Mouse (Mus musculus): ENCODE measurements around the gene Abhd6.

Abhd6 gene

DNA sequence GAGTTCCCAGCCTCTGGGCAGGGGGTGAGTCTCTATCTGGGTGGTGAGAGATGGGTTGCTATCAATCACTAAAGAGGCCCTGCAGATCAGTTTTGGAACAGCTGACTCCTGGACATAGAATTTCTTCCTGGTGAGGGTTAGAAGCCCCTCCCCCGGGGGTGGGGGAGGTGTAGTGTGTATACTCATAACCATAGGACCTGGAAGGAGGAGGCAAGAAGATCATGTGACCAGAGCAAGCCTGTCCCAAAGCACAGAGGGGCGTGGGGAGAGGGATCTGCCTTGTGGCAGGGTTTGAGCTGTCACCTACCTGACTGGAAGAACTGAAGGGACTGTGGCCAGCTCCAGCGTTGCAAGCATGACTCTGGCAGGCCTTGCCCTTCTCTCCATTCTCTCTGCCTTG lies 59.4 kb downstream of the Abhd6 start:
- no peak for DNase-seq (ENCODE audit: low spot score in 2 of 2)

DNA sequence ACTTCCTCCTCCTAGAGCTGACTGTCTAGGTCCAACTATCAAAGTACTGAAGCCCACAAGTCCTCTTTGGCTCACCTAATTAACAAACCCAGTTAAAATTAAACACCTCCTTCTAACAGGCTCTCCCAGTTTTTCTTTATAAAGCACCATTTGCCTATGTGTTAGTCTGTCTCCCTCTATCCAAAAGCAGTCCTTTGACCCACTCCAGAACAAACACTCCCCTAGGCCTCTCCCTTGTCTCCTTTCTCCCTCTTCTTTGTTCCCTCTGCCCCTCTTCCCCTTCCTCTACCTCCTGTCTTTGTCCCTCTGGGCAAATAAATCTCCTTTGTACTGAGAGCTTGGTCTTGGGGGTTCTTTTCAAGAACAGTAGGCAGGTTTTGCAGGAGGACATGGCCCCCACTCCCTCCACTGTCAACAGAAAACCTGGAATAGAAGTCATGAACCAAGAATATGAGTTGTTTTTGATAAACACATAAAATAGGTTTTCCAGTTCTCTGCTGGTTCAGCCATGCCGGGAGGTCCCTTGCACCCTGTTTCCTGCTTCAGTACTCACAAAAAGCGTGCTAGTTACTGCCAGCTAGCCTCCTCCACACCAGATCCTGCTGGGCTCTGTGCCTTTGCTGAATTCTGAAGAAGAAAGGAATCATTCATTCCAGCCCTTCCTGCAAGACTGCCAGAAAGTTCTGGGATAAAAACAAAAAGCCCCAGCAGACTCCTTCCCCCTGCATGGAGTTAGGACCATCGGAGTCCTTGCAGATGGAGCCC lies 60.0 kb downstream of the Abhd6 start:
- DNase-seq (ENCODE audit: low spot score in 2 of 2): no peak

DNA sequence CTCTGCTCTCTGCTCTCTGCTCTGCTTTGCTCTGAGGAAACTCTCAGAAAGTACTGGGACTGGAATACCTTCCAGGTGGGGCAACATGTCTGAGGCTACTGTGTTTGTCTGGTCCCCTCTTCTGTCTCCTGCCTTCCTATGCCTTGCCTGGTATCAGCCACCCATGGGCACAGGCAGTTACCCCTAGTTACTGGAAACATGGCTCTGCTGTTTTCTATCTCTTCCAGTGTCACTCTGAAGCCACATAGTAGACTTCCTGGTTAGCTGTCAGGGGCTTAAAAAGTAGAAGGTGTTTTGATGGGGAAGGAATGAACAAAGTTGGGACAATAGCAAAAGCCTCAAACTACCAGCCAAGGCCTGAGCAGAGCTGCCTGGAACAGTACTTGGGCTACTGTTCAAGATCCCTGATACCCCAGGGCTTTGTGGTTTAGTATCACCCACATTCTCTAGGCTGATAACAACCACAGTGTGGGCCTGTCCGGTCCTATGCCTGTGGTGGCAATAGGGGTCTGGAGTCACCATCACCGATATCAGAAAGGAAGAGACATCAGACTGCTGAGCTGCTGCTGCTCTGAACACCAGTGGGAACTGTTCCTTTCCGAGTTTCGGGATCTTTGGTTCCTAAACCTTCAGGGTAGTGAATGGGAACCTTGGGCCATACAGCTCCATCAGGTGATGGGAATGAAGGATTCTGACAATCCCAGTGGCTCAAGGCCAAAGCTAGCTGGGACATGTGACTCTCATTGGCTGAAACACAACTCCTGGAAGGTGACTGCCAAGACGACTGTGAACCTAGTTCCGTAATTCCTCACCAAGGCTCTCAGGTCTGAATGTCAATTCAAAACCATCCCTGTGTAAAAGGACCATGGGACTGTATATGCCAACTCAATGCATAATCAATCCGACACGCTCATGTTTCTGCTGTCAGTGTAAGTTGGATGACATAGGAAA lies 61.4 kb downstream of the Abhd6 start:
- DNase-seq (ENCODE audit: low spot score in 2 of 2): no peak

DNA sequence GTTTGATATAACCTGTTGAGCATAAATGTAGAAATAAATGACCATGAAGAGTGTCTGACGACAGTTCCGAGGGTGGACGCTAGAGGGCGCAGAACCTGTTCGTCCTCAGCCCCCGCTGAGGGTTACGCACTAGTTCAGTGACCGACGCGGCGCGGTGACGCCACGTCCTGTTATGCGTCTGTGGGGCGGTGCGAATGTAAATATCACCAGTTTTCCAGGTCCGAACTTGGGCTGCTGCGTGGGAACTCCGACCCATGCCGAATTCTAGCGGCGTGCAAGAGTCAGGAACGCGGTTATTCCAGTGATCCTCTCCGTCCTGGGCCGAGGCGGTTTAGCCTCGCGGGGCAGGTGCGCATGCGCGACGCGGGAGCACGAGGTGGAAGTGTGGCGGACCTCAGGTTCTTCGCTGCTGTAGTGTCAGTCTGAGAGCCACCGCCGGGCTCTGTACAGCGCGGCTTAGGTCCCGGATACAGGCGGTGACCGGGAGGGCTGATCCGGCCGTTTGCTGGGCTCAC lies 77.5 kb downstream of the Abhd6 start, which contains the start of gene Rpp14:
Rpp14 (plus strand) TSS at position 203 of the 515 bp plus-strand sequence.
- DNase-seq (ENCODE audit: low spot score in 2 of 2): peak; percentile 96 to 97

DNA sequence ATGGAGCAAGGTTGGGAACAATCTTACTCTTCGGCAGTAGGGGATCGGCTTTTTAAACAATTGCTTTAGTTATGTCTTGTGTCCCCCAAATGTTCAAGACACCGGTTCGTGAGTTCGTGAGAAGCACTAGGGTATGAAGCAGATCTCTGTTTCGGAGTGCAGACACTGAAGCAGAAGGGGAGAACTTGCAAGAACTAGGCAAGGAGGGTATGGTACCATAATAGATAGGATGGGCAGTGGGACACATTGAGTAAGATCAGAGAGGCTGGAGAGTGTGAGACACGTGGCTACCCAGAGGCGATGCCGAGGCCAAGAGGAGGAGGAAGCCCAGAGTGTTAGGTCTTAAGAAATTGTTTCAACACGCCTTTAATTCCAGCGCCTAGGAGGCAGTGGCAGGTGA lies 78.0 kb downstream of the Abhd6 start:
- no peak for DNase-seq (ENCODE audit: low spot score in 2 of 2)

DNA sequence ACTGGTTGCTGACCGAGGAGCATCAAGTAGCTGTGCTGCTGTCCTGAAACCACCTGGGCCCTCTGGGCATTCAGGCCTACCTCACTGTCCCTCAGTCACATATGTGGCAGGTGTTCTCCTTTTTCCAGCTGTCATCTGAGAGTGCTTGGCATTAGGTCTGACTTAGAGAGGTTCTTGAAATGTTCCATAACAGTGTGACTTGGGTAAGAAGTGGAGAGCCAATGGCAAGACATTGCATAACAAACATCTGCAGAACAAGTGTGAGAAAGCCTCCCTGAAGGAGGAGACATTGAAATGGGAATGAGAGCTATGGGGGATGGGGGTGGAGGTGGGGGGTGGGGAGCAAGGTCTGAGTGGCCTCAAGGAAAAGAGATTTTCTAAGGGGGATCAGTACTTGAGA lies 80.2 kb downstream of the Abhd6 start:
- DNase-seq (ENCODE audit: low spot score in 2 of 2): no peak

DNA sequence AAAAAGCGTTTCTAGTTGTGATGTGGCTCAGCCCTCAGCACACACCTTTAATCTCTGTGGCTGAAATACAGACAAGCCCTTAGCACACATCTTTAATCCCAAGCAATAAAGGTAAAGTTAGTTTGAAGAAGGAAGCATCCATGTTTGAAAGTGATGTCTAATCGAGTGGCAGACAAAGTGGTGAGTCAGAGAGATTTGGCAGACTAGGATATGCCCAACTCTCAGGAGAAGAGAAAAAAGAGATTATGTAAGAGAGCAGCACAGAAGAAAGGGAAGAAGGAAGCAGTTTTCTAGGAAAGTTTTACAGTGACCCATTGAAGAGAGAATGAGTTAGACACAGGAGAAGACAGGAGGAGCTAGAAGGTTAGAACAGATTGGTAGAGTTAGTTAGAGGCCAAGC lies 86.3 kb downstream of the Abhd6 start:
- no peak for DNase-seq (ENCODE audit: low spot score in 2 of 2)

DNA sequence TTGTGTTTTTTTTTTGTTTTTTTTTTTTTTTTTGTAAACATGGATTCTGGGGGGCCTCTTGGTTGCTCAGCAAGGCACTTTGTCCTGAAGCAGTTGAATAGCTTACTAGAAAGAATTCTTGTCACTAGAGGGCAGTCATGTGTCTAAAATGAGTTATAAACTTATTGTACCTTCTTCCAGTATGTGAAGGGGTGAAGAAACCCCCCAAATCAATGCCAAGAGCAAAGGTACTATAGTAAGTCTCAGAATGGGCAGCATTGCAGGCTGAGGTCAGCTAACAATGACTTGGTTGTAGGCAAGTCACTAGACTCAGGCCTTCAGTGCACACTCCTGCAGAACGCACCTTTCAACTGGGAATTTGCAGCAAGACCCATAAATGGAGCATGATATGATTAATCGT lies 89.9 kb downstream of the Abhd6 start:
- DNase-seq (ENCODE audit: low spot score in 2 of 2): no peak

DNA sequence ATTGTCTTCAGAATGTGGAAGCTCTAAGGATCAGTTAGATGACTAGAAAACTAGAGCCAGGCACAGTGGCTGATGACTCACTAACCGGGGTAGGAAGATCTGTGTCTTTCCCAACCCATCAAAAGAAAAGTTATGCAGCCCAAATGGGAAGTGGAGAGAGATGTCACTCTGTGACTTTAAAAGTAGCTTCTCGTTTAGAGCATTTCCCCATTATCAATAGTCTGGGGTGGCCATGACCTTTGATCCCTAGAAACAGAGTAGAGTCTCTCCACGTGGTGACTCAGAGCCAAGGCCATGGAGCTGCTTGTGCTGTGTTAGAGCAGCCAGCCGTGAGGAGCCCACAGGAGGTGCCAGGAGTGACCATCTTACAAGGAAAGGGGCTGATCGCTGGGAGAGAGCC lies 90.7 kb downstream of the Abhd6 start:
- no peak for DNase-seq (ENCODE audit: low spot score in 2 of 2)

DNA sequence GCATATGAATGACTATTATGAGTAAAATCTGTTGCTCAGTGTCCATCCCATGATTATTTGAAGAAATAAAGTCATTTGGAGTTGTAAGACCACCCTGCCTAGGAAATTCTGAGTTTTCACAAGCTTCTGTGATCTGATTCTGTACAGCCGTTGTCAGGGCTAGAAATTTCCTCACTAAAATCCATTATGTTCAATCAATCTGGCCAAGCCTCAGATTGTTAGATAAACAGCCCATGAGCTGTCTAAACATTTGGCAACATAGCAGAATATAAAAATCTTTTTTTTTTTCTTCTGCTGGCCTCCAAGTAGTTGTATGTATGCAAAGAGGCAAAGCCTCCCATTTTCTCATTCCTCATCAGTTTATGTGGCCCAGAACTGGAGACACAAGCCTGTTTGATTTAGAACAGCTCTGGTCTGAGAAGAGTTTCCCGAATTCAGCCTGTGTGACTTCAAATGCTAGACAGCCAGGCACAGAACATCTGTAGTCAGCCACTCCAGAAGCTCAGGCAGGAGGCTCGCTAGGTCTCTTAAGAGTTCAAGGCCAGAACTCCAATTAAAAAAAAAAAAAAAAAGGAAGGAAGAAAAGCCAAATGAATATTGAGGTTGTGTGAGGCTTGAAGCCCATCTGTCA lies 92.3 kb downstream of the Abhd6 start:
- no peak for DNase-seq (ENCODE audit: low spot score in 2 of 2)

DNA sequence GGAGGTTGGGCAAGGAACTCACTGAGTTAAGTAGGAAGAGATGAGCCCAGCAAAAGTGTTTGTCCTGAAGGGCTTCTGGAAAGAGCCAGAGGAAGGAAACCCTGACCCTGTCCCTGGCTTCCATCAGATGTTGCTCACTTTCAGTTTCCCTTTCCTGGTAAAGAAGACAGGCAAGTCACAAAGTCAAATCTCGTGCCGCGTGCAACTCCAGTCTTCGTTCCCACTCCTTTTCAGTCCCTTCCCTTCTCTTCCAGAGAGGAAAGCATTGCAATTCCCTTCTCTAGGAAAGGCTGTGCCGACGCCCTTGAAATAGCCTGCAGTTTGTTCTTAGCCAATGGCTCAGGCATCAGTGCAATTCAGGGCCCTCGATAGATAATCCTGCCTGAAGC lies 92.9 kb downstream of the Abhd6 start:
- DNase-seq (ENCODE audit: low spot score in 2 of 2): no peak

DNA sequence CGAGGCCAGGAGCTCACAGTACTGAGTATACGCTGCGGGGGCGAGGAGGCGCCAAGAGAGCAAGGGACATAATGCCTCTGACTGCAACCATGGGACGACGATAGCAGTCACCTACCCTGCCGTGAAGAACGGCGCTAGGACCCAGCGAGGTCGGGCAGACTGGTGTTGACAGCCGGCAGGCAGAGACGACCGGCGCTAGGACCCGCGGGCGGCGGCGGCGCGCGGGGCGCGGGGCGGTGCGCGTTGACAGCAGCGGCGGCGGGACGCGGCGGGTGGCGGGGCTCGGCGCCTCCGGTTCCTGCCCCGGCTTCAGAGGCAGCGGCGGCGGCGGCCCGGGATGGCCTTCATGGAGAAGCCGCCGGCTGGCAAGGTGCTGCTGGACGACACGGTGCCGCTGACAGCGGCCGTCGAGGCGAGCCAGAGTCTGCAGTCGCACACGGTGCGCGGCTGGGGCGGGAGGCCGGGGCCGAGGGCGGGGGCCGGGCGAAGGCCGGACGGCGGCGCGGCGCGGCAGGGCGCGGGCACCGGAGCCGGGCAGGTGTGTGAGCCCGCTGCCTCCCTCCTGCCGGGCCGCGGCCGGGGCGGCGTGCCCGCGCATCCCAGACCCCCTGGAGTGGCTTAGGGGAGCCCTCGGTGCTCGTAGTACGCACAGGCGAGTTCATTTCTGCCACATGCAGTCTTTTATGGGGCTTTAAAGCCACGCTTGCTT lies 95.4 kb downstream of the Abhd6 start, which contains the start of gene Pxk:
Pxk (plus strand) TSS at position 234 of the 709 bp plus-strand sequence.
- peak; percentile 73 to 89 for DNase-seq (ENCODE audit: low spot score in 2 of 2)

DNA sequence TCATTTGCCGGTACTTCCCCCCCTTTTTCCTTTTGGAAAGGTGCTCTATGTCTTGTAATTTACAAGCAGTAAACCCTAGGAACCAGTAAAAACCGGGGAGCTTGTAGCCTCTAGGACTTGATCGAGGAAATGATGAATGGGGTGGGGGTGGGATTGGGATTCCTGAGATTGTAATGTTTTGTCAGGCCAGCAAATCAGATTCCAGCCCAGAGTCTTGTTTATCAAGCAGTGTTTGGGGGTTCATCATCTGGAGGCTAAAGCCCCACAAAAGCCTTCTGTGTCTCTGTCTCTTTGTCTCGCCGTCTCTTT lies 95.9 kb downstream of the Abhd6 start:
- no peak for DNase-seq (ENCODE audit: low spot score in 2 of 2)

DNA sequence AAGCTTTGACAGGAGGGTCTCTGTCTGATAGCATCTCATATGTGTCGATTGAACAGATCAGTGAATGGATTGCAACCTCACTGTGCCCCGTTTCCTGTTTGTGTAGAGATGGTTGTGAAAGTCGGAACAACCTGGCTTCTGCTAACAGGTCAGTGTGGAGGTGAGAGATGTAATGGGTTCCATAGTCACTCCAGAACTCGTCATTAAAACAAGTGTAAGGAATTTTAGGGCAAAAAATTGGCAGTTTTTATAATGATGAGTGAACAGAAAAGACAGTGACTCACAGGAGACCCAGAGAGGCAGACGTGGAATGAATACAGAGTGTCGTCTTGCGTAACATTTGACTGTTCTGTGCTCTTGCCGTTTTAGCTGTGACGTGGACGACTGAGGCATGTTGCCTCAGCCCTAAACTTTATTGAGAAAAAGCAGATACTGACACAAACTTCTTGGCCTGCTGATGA lies 96.9 kb downstream of the Abhd6 start:
- no peak for DNase-seq (ENCODE audit: low spot score in 2 of 2)

DNA sequence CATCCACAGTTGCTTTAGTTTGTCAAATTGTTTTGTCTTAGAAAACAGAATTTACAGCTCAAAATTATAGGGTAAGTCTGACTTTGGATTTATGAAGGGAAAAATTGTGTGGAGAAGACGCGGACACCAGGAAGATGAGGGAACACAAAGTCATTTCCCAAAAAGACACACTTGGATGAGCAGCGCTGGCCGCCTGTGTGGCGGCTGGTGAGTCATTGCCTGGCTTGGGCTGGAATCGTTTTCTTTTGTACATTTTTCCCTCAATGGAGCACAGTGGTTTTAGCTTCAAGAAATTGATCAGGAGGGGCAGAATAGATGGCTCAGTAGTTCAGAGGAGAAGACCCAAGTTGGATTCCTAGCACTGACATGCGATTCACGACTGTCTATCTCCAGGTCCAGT lies 99.2 kb downstream of the Abhd6 start:
- DNase-seq (ENCODE audit: low spot score in 2 of 2): no peak

DNA sequence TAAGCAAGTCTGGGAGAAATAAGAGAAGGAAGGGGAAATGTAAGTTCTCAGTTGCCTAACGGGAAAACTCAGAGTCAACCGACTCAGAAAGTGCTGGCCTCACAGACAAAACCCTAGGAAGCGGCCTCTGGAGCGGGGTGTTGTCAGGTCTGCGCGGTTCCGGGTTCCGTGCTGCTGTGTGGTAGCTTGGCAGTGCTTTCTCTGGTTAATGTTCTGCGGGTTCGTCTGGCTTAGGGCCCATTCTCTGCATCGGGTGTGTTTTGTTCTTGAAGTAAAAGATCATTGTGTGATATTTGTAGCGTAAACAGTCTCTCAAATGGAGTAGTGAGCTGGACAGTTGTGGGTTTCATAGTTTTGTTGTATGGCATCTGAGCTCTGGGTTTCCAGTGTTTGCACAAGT lies 100.0 kb downstream of the Abhd6 start:
- DNase-seq (ENCODE audit: low spot score in 2 of 2): no peak

All from cerebellum, postnatal 4 days (tissue).